Mouse (Mus musculus): ENCODE measurements at regions not wholly inside any gene's neighbourhood (a gene's known extent, or its start where the extent isn't known, plus 50 kb on each side); places are given as distances from the start of the nearest gene placed in this dataset.

- 57% methylated on average over 1 of the region's 1 CpGs for WGBS
- H3K9ac ChIP-seq (replicated peaks; ENCODE audit: low read length, poor library complexity, severe bottlenecking) = no peak overlapping the region
- TF ChIP-seq CTCF (IDR thresholded peaks at IDR 0.05) = no peak
- H3K36me3 ChIP-seq (ENCODE audit: insufficient read depth, low read length) = no peaks in the 10 kb centered on the region
- H3K4me3 ChIP-seq (ENCODE audit: low read depth, low read length) = no peak overlapping the region
- no peak for ATAC-seq (ENCODE audit: low FRiP score)
- H3K4me1 ChIP-seq (ENCODE audit: insufficient read depth, low read length) = no peaks in the 10 kb centered on the region
- H3K27me3 ChIP-seq (ENCODE audit: insufficient read depth, low read length) = no peaks in the 10 kb centered on the region
- no peak overlapping the region for H3K27ac ChIP-seq (ENCODE audit: low read depth, low read length)
- no peaks in the 10 kb centered on the region for H3K9me3 ChIP-seq (ENCODE audit: low read length)
- H3K4me2 ChIP-seq (ENCODE audit: low read depth, low read length, poor library complexity, severe bottlenecking) = no peak overlapping the region
- DNase-seq (ENCODE audit: low spot score) = peak; percentile 65
Observed at GRCm38 (mm10) chr9:12404185-12404584, 841.4 kb downstream of the Jrkl start.

GRCm38 (mm10) chr9:12395648-12396047 is 850.0 kb downstream of the Jrkl start:
- H3K9me3 ChIP-seq (ENCODE audit: low read length) = no peaks in the 10 kb centered on the region
- H3K27me3 ChIP-seq (ENCODE audit: insufficient read depth, low read length) = no peaks in the 10 kb centered on the region
- no peaks in the 10 kb centered on the region for H3K36me3 ChIP-seq (ENCODE audit: insufficient read depth, low read length)
- TF ChIP-seq CTCF (IDR thresholded peaks at IDR 0.05) = no peak
- H3K27ac ChIP-seq (ENCODE audit: low read depth, low read length) = no peak overlapping the region
- H3K4me2 ChIP-seq (ENCODE audit: low read depth, low read length, poor library complexity, severe bottlenecking) = no peak overlapping the region
- ATAC-seq (ENCODE audit: low FRiP score) = no peak
- H3K9ac ChIP-seq (replicated peaks; ENCODE audit: low read length, poor library complexity, severe bottlenecking) = no peak overlapping the region
- DNase-seq (ENCODE audit: low spot score) = no peak
- H3K4me3 ChIP-seq (ENCODE audit: low read depth, low read length) = no peak overlapping the region
- no peaks in the 10 kb centered on the region for H3K4me1 ChIP-seq (ENCODE audit: insufficient read depth, low read length)
- 84% methylated on average over 1 of the region's 1 CpGs for WGBS

GRCm38 (mm10) chr9:12380732-12381645 is 864.6 kb downstream of the Jrkl start:
- H3K4me2 ChIP-seq (ENCODE audit: low read depth, low read length, poor library complexity, severe bottlenecking) = no peak overlapping the region
- H3K27ac ChIP-seq (ENCODE audit: low read depth, low read length) = no peak overlapping the region
- ATAC-seq (ENCODE audit: low FRiP score) (no peak), DNase-seq (ENCODE audit: low spot score) (peak; percentile 30)
- H3K4me1 ChIP-seq (ENCODE audit: insufficient read depth, low read length) = no peaks in the 10 kb centered on the region; the same call in 1 of the 2 replicates
- 4% methylated on average over 4 of the region's 4 CpGs for WGBS
- H3K9me3 ChIP-seq (ENCODE audit: low read length) = no peaks in the 10 kb centered on the region
- no peaks in the 10 kb centered on the region for H3K27me3 ChIP-seq (ENCODE audit: insufficient read depth, low read length)
- no peak overlapping the region for H3K9ac ChIP-seq (replicated peaks; ENCODE audit: low read length, poor library complexity, severe bottlenecking)
- no peak for TF ChIP-seq CTCF (IDR thresholded peaks at IDR 0.05)
- no peak overlapping the region for H3K4me3 ChIP-seq (ENCODE audit: low read depth, low read length)
- H3K36me3 ChIP-seq (ENCODE audit: insufficient read depth, low read length) = no peaks in the 10 kb centered on the region

- no peak for DNase-seq (ENCODE audit: low spot score)
- Histone ChIP-seq H3K4me2 (ENCODE audit: low read depth, low read length, poor library complexity, severe bottlenecking) (no peak overlapping the region), H3K4me3 (ENCODE audit: low read depth, low read length) (no peak overlapping the region), H3K27me3 (ENCODE audit: insufficient read depth, low read length) (no peaks in the 10 kb centered on the region), H3K9me3 (ENCODE audit: low read length) (no peaks in the 10 kb centered on the region), H3K27ac (ENCODE audit: low read depth, low read length) (no peak overlapping the region), H3K9ac (replicated peaks; ENCODE audit: low read length, poor library complexity, severe bottlenecking) (no peak overlapping the region), H3K36me3 (ENCODE audit: insufficient read depth, low read length) (no peaks in the 10 kb centered on the region), H3K4me1 (ENCODE audit: insufficient read depth, low read length) (no peaks in the 10 kb centered on the region; the same call in 1 of the 2 replicates)
- whole genome bisulfite sequencing = 75% methylated on average over 2 of the region's 2 CpGs
- no peak for ATAC-seq (ENCODE audit: low FRiP score)
- no peak for TF ChIP-seq CTCF (IDR thresholded peaks at IDR 0.05)
Observed at GRCm38 (mm10) chr9:12380029-12380428, 865.6 kb downstream of the Jrkl start.

GRCm38 (mm10) chr9:12344296-12344695 is 901.3 kb downstream of the Jrkl start:
- Histone ChIP-seq H3K4me2 (ENCODE audit: low read depth, low read length, poor library complexity, severe bottlenecking) (no peak overlapping the region), H3K9ac (replicated peaks; ENCODE audit: low read length, poor library complexity, severe bottlenecking) (no peak overlapping the region), H3K4me1 (ENCODE audit: insufficient read depth, low read length) (no peaks in the 10 kb centered on the region), H3K27ac (ENCODE audit: low read depth, low read length) (no peak overlapping the region), H3K9me3 (ENCODE audit: low read length) (no peaks in the 10 kb centered on the region), H3K36me3 (ENCODE audit: insufficient read depth, low read length) (no peaks in the 10 kb centered on the region), H3K27me3 (ENCODE audit: insufficient read depth, low read length) (no peaks in the 10 kb centered on the region), H3K4me3 (ENCODE audit: low read depth, low read length) (no peak overlapping the region)
- 82% methylated on average over 2 of the region's 2 CpGs for WGBS
- DNase-seq (ENCODE audit: low spot score) (no peak), ATAC-seq (ENCODE audit: low FRiP score) (no peak)
- TF ChIP-seq CTCF (IDR thresholded peaks at IDR 0.05) = no peak

- Histone ChIP-seq H3K4me1 (ENCODE audit: insufficient read depth, low read length) (no peaks in the 10 kb centered on the region), H3K9ac (replicated peaks; ENCODE audit: low read length, poor library complexity, severe bottlenecking) (no peak overlapping the region), H3K27ac (ENCODE audit: low read depth, low read length) (no peak overlapping the region), H3K27me3 (ENCODE audit: insufficient read depth, low read length) (no peaks in the 10 kb centered on the region), H3K36me3 (ENCODE audit: insufficient read depth, low read length) (no peaks in the 10 kb centered on the region), H3K9me3 (ENCODE audit: low read length) (no peaks in the 10 kb centered on the region), H3K4me2 (ENCODE audit: low read depth, low read length, poor library complexity, severe bottlenecking) (no peak overlapping the region), H3K4me3 (ENCODE audit: low read depth, low read length) (no peak overlapping the region)
- ATAC-seq (ENCODE audit: low FRiP score) (no peak), DNase-seq (ENCODE audit: low spot score) (no peak)
- WGBS = 92% methylated on average over 4 of the region's 4 CpGs
- no peak for TF ChIP-seq CTCF (IDR thresholded peaks at IDR 0.05)
Observed at GRCm38 (mm10) chr9:12341453-12341852, 904.2 kb downstream of the Jrkl start.

All from midbrain, postnatal 0 days (tissue).